Mouse (Mus musculus): ENCODE results near the gene Adamts6. TPM values are rescaled to one million over a fixed set of nuclear protein-coding genes. Genes with fewer than 3 reads are reported as not detected.

The Adamts6 gene
- 1.9 and 3.2 TPM in 2 replicates for polyA plus RNA-seq (2015; fragmentation: Nextera tagmentation; extraction: Ambion mirVana)

DNA sequence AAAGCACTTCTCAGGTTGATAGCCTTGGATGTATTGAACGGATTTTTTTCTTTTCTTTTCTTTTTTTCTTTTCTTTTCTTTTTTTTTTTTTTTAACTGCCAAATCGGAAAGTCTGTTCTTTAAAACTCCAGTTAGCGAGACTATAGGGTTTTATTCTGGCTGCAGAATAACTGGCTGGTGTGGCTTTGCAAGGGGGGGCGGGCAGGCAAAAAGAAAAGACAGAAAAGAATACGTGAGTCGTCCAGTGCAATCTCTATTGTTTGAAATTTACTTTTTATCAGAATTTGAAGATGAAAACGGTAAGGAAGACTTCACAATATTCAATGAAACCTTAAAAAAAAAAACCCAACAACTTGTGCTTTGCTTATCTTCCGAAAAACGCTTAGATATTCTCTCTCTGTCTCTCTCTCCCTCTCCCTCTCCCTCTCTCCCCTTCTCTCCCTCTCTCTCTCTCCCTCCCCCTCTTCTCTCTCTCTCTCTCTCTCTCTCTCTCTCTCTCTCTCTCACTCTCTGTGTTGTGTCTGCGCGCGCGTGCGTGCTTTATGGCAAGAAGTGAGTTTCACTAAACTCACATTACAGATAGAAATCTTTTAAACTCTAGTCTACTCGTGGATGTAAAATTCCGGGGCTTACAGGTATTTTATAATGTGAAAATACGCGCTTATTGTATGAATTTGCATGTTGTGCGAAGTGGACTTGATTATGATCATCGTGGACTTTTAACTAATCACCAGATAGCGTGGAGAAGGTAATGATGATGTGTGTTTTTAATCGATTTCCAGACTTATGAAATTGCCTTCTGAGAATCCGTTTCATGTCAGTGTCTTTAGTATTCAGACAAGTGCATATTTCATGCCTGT lies at the start of gene Adamts6:
TSS of gene Adamts6 (plus strand) at position 470 of the 860 bp plus-strand sequence.
- Histone ChIP-seq H3K27ac (ENCODE audit: low read length) (peak within 1 kb of the TSS; percentile 82), H3K9ac (replicated peaks; ENCODE audit: low read length) (peak within 1 kb of the TSS; percentile 57), H3K27me3 (ENCODE audit: insufficient read depth, low read length) (no peaks in the 10 kb centered on the region), H3K4me2 (replicated peaks; ENCODE audit: low read depth, low read length) (peak within 1 kb of the TSS; percentile 80), H3K4me3 (ENCODE audit: low read length) (peak within 1 kb of the TSS; percentile 58), H3K4me1 (ENCODE audit: insufficient read depth, low read length) (peaks cover 6% of the 10 kb centered on the region), H3K36me3 (ENCODE audit: insufficient read depth, low read length) (no peaks in the 10 kb centered on the region), H3K9me3 (ENCODE audit: low read length) (no peaks in the 10 kb centered on the region)
- 1% methylated on average over 23 of the region's 23 CpGs for WGBS
- ATAC-seq (ENCODE audit: low FRiP score, low TSS enrichment) = no peak

DNA sequence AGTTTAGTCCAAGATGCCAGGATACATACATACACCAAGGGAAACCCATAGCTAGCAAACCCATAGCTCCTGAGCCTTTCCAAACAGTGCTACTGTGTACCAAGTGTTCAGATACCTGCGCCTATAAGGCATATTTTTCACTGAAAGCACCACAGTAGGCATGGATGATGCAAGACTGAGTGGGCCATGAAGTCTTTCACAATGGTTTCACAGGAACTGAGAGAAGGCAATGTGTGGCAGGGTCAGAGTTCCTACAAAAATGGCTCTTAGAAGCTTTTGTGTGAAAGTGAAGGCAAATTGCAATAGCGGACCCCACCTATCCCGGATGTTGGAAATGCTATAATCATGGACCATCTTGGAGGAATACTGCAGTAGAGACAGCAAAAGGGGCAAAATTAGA lies 28.6 kb upstream of the Adamts6 start:
- ATAC-seq (ENCODE audit: low FRiP score, low TSS enrichment) = no peak
- H3K4me2 ChIP-seq (replicated peaks; ENCODE audit: low read depth, low read length) = no peak overlapping the region
- no peak overlapping the region for H3K4me3 ChIP-seq (ENCODE audit: low read length)
- H3K9ac ChIP-seq (replicated peaks; ENCODE audit: low read length) = no peak overlapping the region
- H3K27ac ChIP-seq (ENCODE audit: low read length) = no peak overlapping the region
- H3K4me1 ChIP-seq (ENCODE audit: insufficient read depth, low read length) = no peaks in the 10 kb centered on the region
- H3K27me3 ChIP-seq (ENCODE audit: insufficient read depth, low read length) = no peaks in the 10 kb centered on the region
- WGBS = 89% methylated on average over 3 of the region's 3 CpGs
- H3K9me3 ChIP-seq (ENCODE audit: low read length) = no peaks in the 10 kb centered on the region
- H3K36me3 ChIP-seq (ENCODE audit: insufficient read depth, low read length) = no peaks in the 10 kb centered on the region

DNA sequence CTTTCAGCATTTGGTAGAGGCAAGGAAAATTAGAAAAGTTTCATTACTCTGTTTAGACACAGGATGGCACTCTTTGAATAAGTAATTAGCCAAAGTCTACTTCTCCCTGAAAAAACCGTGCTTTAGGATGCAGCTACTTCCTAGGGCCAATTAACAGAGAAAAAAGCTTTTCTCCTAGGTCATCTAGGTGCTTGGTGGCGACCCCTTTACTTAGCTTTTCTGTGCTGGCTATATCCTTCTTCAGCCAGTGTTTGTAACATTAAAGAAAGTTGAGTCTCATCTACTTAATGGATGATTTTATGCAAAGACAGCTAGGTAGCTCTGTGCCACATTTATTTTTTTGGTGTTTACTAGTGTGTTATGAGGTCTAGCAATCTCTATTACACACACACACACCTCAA lies 2.6 kb upstream of the Adamts6 start:
- Histone ChIP-seq H3K36me3 (ENCODE audit: insufficient read depth, low read length) (no peaks in the 10 kb centered on the region), H3K4me3 (ENCODE audit: low read length) (no peak overlapping the region), H3K4me2 (replicated peaks; ENCODE audit: low read depth, low read length) (peak overlapping the region; percentile 80; the same call in 1 of the 2 replicates), H3K27ac (ENCODE audit: low read length) (peak overlapping the region; percentile 83), H3K9me3 (ENCODE audit: low read length) (no peaks in the 10 kb centered on the region), H3K9ac (replicated peaks; ENCODE audit: low read length) (no peak overlapping the region), H3K4me1 (ENCODE audit: insufficient read depth, low read length) (peaks cover 6% of the 10 kb centered on the region), H3K27me3 (ENCODE audit: insufficient read depth, low read length) (no peaks in the 10 kb centered on the region)
- no peak for ATAC-seq (ENCODE audit: low FRiP score, low TSS enrichment)
- 4% methylated on average over 2 of the region's 2 CpGs for WGBS

DNA sequence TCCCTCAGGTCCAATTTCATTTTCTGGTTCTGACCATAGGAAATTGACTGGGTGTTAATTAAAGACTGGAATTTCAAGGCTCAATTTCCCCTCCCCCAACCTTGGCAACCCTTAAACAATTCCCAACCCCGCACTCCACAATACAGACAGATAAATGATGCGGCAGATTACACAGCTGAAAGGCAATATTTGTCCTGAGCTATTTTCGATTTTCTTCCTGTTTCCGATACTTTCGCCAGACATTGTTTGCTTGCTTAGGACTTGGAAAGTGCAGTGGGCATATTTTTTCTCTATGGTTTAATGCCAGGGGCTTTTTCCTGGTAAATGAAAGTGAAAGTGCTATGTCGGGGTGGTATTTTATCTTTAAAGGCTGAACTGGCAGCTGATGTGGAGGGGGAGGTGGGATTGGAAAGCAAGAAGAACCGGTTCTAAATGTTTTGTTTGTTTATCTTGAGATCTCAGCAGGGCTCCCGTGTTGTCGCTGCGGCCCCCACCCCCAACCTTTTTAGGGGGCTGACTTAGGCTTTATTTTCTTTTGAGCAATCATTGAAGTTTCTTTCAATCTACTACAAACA lies 1.8 kb upstream of the Adamts6 start:
- no peaks in the 10 kb centered on the region for H3K9me3 ChIP-seq (ENCODE audit: low read length)
- no peaks in the 10 kb centered on the region for H3K36me3 ChIP-seq (ENCODE audit: insufficient read depth, low read length)
- peak overlapping the region; percentile 80 for H3K4me2 ChIP-seq (replicated peaks; ENCODE audit: low read depth, low read length)
- no peak for ATAC-seq (ENCODE audit: low FRiP score, low TSS enrichment)
- H3K4me1 ChIP-seq (ENCODE audit: insufficient read depth, low read length) = peaks cover 6% of the 10 kb centered on the region
- no peaks in the 10 kb centered on the region for H3K27me3 ChIP-seq (ENCODE audit: insufficient read depth, low read length)
- H3K27ac ChIP-seq (ENCODE audit: low read length) = peak overlapping the region; percentile 83
- 1% methylated on average over 10 of the region's 10 CpGs for WGBS
- H3K4me3 ChIP-seq (ENCODE audit: low read length) = peak overlapping the region; percentile 58
- peak overlapping the region; percentile 61 for H3K9ac ChIP-seq (replicated peaks; ENCODE audit: low read length)

DNA sequence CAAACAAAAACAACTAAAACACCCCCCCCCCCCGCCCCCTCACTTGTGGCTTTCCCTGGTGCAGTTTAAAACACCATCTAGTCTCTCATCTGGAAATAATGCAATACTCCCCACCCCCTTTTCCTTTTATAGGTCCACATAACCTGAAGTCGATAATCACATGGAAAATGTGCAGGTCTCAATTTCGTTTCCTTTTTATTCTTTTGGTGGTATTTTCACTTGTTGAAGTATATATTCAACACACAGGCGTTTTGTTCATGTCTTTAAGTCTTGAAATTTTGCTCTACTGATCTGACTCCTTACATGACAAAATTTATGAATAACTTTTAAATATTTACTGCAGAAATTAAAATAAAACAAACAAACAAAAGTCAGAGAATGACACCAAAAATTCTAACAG lies 1.3 kb upstream of the Adamts6 start:
- ATAC-seq (ENCODE audit: low FRiP score, low TSS enrichment) = no peak
- 1% methylated on average over 4 of the region's 4 CpGs for WGBS
- Histone ChIP-seq H3K36me3 (ENCODE audit: insufficient read depth, low read length) (no peaks in the 10 kb centered on the region), H3K9me3 (ENCODE audit: low read length) (no peaks in the 10 kb centered on the region), H3K4me2 (replicated peaks; ENCODE audit: low read depth, low read length) (peak overlapping the region; percentile 80), H3K27me3 (ENCODE audit: insufficient read depth, low read length) (no peaks in the 10 kb centered on the region), H3K4me3 (ENCODE audit: low read length) (peak overlapping the region; percentile 58), H3K9ac (replicated peaks; ENCODE audit: low read length) (peak overlapping the region; percentile 61), H3K4me1 (ENCODE audit: insufficient read depth, low read length) (peaks cover 6% of the 10 kb centered on the region), H3K27ac (ENCODE audit: low read length) (peak overlapping the region; percentile 83)

DNA sequence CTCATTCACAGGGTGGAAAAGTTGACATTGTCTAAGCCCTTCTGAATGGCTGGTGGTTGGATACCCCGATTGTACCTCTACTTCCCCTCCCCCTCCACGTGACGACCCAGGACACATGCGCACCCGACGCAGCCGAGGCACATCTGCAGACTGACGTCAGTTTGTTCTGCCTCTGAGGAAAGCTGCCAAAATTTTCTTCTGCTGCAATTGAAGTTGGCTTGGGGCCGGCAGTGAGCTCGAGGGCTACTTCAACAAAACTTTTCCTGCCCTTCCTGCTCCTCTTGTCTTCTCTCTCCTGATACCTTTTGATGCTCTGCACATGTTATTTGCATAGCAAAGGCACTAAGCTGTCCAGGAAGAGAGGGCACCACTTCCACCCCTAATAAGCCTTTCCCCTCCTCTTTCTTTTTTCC lies 732 bp upstream of the Adamts6 start:
- Histone ChIP-seq H3K4me1 (ENCODE audit: insufficient read depth, low read length) (peaks cover 6% of the 10 kb centered on the region), H3K4me3 (ENCODE audit: low read length) (peak overlapping the region; percentile 58), H3K27me3 (ENCODE audit: insufficient read depth, low read length) (no peaks in the 10 kb centered on the region), H3K9me3 (ENCODE audit: low read length) (no peaks in the 10 kb centered on the region), H3K36me3 (ENCODE audit: insufficient read depth, low read length) (no peaks in the 10 kb centered on the region), H3K4me2 (replicated peaks; ENCODE audit: low read depth, low read length) (peak overlapping the region; percentile 80), H3K9ac (replicated peaks; ENCODE audit: low read length) (peak overlapping the region; percentile 57), H3K27ac (ENCODE audit: low read length) (peak overlapping the region; percentile 82)
- peak; percentile 93 for ATAC-seq (ENCODE audit: low FRiP score, low TSS enrichment)
- 0% methylated on average over 10 of the region's 10 CpGs for WGBS

DNA sequence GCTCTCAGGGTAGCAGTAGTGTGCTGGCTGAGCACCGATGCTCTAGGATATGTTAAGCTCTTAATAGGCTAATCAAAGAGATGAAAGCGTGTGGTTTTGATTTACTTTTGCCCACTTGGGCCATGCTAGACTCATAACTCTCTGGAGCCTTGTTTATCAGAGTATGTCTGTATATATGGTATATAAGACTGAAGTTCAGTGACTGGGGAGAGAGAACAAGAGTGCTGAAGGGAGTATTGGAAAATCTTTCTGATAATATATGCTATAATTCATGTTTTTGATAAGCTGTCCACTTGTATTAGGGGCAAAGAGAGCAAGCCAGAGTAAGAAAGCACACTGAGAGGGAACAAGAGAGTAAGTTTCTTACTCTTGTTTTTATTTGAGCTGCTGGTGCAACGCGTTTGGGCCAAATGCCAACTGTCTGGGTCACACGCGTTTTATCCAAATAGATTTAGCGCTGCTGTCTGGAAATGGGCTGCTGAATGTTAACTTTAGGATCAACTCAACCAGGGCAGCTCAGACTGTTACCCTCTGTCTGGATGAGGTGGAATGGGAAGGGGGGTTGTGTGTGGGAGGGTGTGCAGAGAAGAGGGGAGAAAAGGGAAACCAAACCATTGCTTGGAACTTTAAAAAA lies 708 bp downstream of the Adamts6 start:
- peak; percentile 50; the same call in 1 of the 2 replicates for ATAC-seq (ENCODE audit: low FRiP score, low TSS enrichment)
- Histone ChIP-seq H3K4me2 (replicated peaks; ENCODE audit: low read depth, low read length) (peak overlapping the region; percentile 80), H3K9me3 (ENCODE audit: low read length) (no peaks in the 10 kb centered on the region), H3K4me3 (ENCODE audit: low read length) (peak overlapping the region; percentile 58), H3K27ac (ENCODE audit: low read length) (peak overlapping the region; percentile 82), H3K27me3 (ENCODE audit: insufficient read depth, low read length) (no peaks in the 10 kb centered on the region), H3K36me3 (ENCODE audit: insufficient read depth, low read length) (no peaks in the 10 kb centered on the region), H3K9ac (replicated peaks; ENCODE audit: low read length) (peak overlapping the region; percentile 57), H3K4me1 (ENCODE audit: insufficient read depth, low read length) (peaks cover 6% of the 10 kb centered on the region)
- 1% methylated on average over 7 of the region's 7 CpGs for WGBS

DNA sequence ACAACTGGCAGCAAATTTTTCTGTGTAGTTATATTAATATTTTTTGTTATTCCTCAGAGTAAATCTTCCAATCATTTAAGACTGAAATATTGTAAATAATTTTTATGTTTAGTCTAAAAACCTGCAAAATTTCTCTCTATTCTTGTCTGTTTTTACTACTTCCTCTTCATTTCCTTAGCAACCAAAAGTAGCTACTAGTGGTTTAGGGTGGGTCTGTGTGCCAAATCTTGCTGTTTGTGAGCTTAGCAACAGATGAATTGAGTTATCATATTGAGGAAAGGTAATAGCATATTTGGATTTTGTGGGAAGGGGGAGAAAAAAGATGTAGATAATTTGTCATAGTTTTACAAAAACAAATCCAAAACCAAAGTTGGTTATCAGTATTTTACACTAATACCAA lies 1.5 kb downstream of the Adamts6 start:
- Histone ChIP-seq H3K9me3 (ENCODE audit: low read length) (no peaks in the 10 kb centered on the region), H3K4me1 (ENCODE audit: insufficient read depth, low read length) (peaks cover 6% of the 10 kb centered on the region), H3K9ac (replicated peaks; ENCODE audit: low read length) (no peak overlapping the region), H3K4me2 (replicated peaks; ENCODE audit: low read depth, low read length) (peak overlapping the region; percentile 26), H3K27me3 (ENCODE audit: insufficient read depth, low read length) (no peaks in the 10 kb centered on the region), H3K4me3 (ENCODE audit: low read length) (no peak overlapping the region), H3K27ac (ENCODE audit: low read length) (no peak overlapping the region), H3K36me3 (ENCODE audit: insufficient read depth, low read length) (no peaks in the 10 kb centered on the region)
- ATAC-seq (ENCODE audit: low FRiP score, low TSS enrichment) = no peak

DNA sequence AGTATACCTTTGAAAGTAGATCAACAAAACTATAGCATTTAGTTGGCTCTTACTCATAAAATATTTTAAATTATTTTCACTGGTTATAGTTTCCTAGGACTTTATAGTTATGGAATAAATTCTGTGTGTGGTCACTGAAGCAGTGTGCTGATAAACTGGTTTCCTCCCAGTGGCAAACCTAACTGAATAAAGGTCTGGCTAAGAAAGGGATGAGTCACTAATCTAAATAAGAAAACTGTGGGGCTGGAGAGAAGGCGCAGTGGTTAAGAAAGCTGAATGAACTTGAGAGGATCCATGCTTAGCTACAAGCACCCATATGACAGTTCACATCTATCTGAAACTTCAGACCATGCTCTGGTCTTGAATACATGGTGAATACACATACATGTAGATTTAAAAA lies 7.8 kb downstream of the Adamts6 start:
- Histone ChIP-seq H3K9me3 (ENCODE audit: low read length) (no peaks in the 10 kb centered on the region), H3K4me1 (ENCODE audit: insufficient read depth, low read length) (no peaks in the 10 kb centered on the region), H3K27ac (ENCODE audit: low read length) (no peak overlapping the region), H3K4me2 (replicated peaks; ENCODE audit: low read depth, low read length) (no peak overlapping the region), H3K27me3 (ENCODE audit: insufficient read depth, low read length) (no peaks in the 10 kb centered on the region), H3K9ac (replicated peaks; ENCODE audit: low read length) (no peak overlapping the region), H3K36me3 (ENCODE audit: insufficient read depth, low read length) (no peaks in the 10 kb centered on the region), H3K4me3 (ENCODE audit: low read length) (no peak overlapping the region)
- WGBS = 93% methylated on average over 1 of the region's 1 CpGs
- no peak for ATAC-seq (ENCODE audit: low FRiP score, low TSS enrichment)
